Mouse (Mus musculus): ENCODE data around the gene Pdia4. TPM values are rescaled to one million over a fixed set of nuclear protein-coding genes. Genes with fewer than 3 reads are reported as not detected.

The Pdia4 gene
- polyA plus RNA-seq, 1 experiment from 2014 or later, result 236 TPM

DNA sequence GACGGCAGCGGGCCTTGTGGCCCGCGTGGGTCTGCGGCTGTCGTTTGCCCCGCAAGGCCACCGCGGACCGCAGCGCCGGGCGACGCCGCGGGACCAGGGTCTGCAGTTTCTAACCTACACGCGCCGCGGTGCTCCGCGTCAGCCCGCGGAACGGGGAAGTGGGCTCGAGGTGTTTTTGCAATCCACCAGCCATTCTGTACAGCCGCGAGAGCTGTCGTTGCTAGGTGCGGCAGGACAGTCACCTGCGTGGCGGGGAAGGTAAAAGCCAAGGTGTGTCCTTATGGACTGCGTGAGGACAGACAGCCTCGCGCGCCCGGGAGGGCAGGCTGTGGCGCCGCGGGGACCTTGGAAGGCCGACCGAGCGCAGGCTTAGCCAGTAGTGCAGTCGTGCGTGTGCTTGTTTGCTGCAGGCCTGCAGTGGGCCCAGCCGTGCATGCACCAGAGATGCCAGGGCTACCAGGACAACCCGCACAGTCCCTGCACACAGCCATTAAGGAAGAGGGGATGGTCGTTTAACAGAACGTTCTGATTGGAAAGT is 22.8 kb upstream of the Pdia4 start:
- H3K27me3 ChIP-seq (ENCODE audit: control insufficient read depth, insufficient read depth, low read length), result no peaks in the 10 kb centered on the region
- no peaks in the 10 kb centered on the region for H3K36me3 ChIP-seq (ENCODE audit: control insufficient read depth, insufficient read depth, low read length)
- H3K4me3 ChIP-seq (ENCODE audit: low read depth, low read length), result peak overlapping the region; percentile 98
- 0 out of 2 replicates have a peak, but pooled peaks cover 5% of the 10 kb centered on the region for H3K4me1 ChIP-seq (ENCODE audit: control insufficient read depth, insufficient read depth, low read length)
- H3K27ac ChIP-seq (ENCODE audit: low read length), result peak overlapping the region; percentile 95
- H3K9ac ChIP-seq (replicated peaks; ENCODE audit: low read depth, low read length), result peak overlapping the region; percentile 89
- peak; percentile 64 for ATAC-seq (ENCODE audit: insufficient number of reproducible peaks, insufficient read depth, low FRiP score, low read depth)
- H3K4me2 ChIP-seq (replicated peaks; ENCODE audit: low read depth, low read length), result peak overlapping the region; percentile 58
- under 1% methylated on average over 49 of the region's 49 CpGs for WGBS
- H3K9me3 ChIP-seq (ENCODE audit: control insufficient read depth, low read depth, low read length), result no peaks in the 10 kb centered on the region

DNA sequence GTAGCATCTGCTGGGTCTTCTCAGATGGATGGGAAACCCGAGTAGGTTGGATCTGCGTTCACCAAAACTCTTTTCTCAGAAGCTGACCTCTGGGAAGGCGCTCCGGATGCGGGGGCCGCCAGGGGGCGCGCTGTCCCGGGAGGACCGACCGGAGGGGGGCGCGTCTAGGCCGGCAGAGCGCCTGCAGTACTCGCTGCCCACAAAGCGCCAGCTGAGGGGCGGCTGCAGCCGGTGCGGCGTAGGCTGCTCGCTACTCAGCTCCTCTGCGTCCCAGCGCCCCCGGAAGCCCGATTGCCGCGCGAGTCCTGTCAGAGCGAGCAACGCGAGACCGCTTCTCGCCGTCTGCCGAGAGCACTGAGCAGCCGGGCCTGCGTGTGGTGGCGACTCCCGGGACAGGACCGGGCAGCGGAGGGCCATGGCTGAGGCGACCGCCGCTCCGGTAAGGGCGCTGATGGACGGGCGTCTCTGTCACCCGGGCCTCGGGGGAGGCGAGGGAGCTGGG is 22.3 kb upstream of the Pdia4 start, which contains the start of gene Zfp398:
Zfp398 (plus strand) TSS at position 180 of the 502 bp plus-strand sequence.
- WGBS, result under 1% methylated on average over 52 of the region's 52 CpGs
- peak within 1 kb of the TSS; percentile 89 for H3K9ac ChIP-seq (replicated peaks; ENCODE audit: low read depth, low read length)
- ATAC-seq (ENCODE audit: insufficient number of reproducible peaks, insufficient read depth, low FRiP score, low read depth), result peak; percentile 95
- H3K4me1 ChIP-seq (ENCODE audit: control insufficient read depth, insufficient read depth, low read length), result 0 out of 2 replicates have a peak, but pooled peaks cover 5% of the 10 kb centered on the region
- H3K36me3 ChIP-seq (ENCODE audit: control insufficient read depth, insufficient read depth, low read length), result no peaks in the 10 kb centered on the region
- H3K4me3 ChIP-seq (ENCODE audit: low read depth, low read length), result peak within 1 kb of the TSS; percentile 98
- H3K27me3 ChIP-seq (ENCODE audit: control insufficient read depth, insufficient read depth, low read length), result no peaks in the 10 kb centered on the region
- peak within 1 kb of the TSS; percentile 95 for H3K27ac ChIP-seq (ENCODE audit: low read length)
- H3K9me3 ChIP-seq (ENCODE audit: control insufficient read depth, low read depth, low read length), result no peaks in the 10 kb centered on the region
- peak within 1 kb of the TSS; percentile 58 for H3K4me2 ChIP-seq (replicated peaks; ENCODE audit: low read depth, low read length)

DNA sequence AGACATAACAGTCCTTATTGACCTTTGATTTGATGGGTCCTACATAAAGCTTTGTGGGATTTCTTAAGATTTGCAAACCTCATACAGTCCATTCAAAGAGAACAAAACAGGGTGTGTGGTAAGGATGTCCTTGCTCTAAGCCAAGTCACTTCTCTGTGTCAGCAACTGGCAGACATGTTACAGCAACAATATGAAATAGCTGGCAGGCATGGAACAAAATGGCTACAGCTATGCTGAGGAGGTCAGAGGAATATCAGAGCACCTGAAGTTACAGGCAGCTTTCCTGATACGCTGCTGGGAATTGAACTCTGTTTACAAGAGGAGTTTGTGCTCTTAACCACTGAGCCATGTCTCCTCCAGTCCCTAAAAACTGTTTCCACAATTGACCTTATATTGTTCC is 19.0 kb upstream of the Pdia4 start:
- WGBS, result 79% methylated on average over 1 of the region's 1 CpGs
- Histone ChIP-seq H3K27me3 (ENCODE audit: control insufficient read depth, insufficient read depth, low read length) (no peaks in the 10 kb centered on the region), H3K4me2 (replicated peaks; ENCODE audit: low read depth, low read length) (no peak overlapping the region), H3K9me3 (ENCODE audit: control insufficient read depth, low read depth, low read length) (no peaks in the 10 kb centered on the region), H3K36me3 (ENCODE audit: control insufficient read depth, insufficient read depth, low read length) (no peaks in the 10 kb centered on the region), H3K27ac (ENCODE audit: low read length) (no peak overlapping the region), H3K4me3 (ENCODE audit: low read depth, low read length) (no peak overlapping the region), H3K4me1 (ENCODE audit: control insufficient read depth, insufficient read depth, low read length) (0 out of 2 replicates have a peak, but pooled peaks cover 3% of the 10 kb centered on the region), H3K9ac (replicated peaks; ENCODE audit: low read depth, low read length) (no peak overlapping the region)
- ATAC-seq (ENCODE audit: insufficient number of reproducible peaks, insufficient read depth, low FRiP score, low read depth), result no peak

DNA sequence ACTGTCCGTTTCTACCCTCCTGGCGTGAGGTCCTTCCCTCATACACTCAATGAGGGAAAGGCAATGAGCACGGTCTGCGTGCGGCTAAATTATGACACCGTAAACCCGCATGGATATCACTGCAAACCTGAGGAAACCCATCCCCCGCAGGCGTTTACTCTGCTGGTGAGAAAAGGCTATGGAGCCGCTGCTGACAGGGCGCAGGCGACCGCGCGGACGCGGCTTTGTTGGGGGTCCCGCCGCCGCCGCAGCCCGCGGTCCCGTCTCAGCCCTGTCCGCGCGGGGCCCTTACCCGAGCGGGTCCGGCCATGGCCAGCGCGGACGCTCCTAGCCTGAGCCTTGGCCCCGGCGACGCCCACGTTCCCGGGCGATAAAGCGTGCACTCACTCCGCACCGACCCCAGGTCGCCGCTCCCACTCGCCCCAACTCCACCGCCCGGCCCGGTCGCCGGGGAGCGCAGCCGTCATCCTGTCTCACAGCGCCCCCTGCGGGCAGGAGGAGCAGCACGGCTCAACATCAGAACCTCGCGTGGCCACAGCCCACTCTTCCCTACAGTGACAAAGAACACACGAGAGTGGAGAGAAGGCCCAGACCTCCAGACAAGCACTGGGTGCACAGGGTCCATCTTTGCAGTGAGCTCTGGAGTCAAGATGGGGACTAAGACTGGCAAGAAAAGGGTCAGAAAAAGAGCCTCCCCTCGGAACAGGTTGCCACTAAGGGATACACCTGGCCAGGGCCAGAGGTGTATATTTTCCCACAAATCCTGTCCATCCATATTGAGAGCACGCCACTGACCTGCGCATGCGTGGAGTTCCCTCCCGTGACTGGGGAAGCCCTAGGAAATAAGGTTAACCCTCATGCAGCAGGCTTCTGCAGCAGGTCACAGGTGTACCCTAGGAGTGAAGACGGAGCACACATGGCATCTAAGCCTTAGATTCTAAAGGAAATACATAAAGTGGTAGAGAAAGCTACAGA is 17.2 kb upstream of the Pdia4 start, which contains the start of gene Zfp786:
Zfp786 (minus strand) TSS at position 764 of the 975 bp plus-strand sequence.
- WGBS, result 1% methylated on average over 63 of the region's 64 CpGs
- Histone ChIP-seq H3K27ac (ENCODE audit: low read length) (peak within 1 kb of the TSS; percentile 58; the same call in 1 of the 2 replicates), H3K27me3 (ENCODE audit: control insufficient read depth, insufficient read depth, low read length) (no peaks in the 10 kb centered on the region), H3K4me3 (ENCODE audit: low read depth, low read length) (peak within 1 kb of the TSS; percentile 91), H3K36me3 (ENCODE audit: control insufficient read depth, insufficient read depth, low read length) (peaks cover 2% of the 10 kb centered on the region; the same call in 1 of the 2 replicates), H3K4me1 (ENCODE audit: control insufficient read depth, insufficient read depth, low read length) (no peaks in the 10 kb centered on the region), H3K9me3 (ENCODE audit: control insufficient read depth, low read depth, low read length) (no peaks in the 10 kb centered on the region), H3K4me2 (replicated peaks; ENCODE audit: low read depth, low read length) (peak within 1 kb of the TSS; percentile 56), H3K9ac (replicated peaks; ENCODE audit: low read depth, low read length) (peak within 1 kb of the TSS; percentile 72)
- peak; percentile 90 for ATAC-seq (ENCODE audit: insufficient number of reproducible peaks, insufficient read depth, low FRiP score, low read depth)

DNA sequence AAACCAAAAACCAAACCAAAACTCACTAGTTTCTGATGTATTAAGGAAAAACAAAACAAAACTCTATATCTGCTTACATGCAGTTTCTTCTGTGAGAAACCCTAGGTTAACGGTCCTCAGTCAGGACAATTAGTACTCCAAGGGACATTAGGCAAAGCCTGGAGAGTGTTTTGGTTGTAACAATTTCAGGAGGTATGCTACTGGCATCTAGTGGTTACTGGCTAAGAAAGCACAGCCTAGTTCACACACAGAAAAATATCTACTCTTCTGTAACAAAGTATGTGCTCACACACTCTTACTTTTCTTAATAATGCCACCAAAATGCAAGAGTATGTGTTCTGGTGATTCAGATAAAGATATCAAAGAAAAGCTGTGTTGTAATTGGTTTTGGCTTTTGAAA is 15.7 kb upstream of the Pdia4 start:
- Histone ChIP-seq H3K27ac (ENCODE audit: low read length) (no peak overlapping the region), H3K27me3 (ENCODE audit: control insufficient read depth, insufficient read depth, low read length) (no peaks in the 10 kb centered on the region), H3K4me2 (replicated peaks; ENCODE audit: low read depth, low read length) (0 out of 2 replicates have a peak overlapping the region, but pooled peaks have one; percentile 56), H3K4me1 (ENCODE audit: control insufficient read depth, insufficient read depth, low read length) (no peaks in the 10 kb centered on the region), H3K4me3 (ENCODE audit: low read depth, low read length) (no peak overlapping the region), H3K9me3 (ENCODE audit: control insufficient read depth, low read depth, low read length) (no peaks in the 10 kb centered on the region), H3K9ac (replicated peaks; ENCODE audit: low read depth, low read length) (no peak overlapping the region), H3K36me3 (ENCODE audit: control insufficient read depth, insufficient read depth, low read length) (peaks cover 7% of the 10 kb centered on the region; the same call in 1 of the 2 replicates)
- ATAC-seq (ENCODE audit: insufficient number of reproducible peaks, insufficient read depth, low FRiP score, low read depth), result no peak
- 36% methylated on average over 1 of the region's 1 CpGs for WGBS

DNA sequence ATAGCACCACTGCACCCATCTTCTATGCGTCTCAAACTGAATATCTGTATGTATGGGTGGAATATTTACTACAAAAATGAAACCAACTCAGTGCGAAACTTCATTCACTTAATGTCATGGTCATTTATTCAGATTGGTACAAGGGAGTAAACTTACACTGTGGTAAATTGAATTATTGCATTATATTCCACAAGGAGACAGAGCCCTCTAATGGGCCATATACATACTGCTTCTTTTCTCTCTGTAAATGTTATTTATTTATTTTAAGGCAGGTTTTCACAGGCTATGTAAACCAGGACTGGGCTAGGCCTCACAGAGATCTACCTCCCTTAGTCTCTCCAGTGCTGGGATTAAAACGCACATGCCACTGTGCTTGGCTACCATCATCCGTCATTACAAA is 14.2 kb upstream of the Pdia4 start:
- H3K4me2 ChIP-seq (replicated peaks; ENCODE audit: low read depth, low read length), result no peak overlapping the region
- H3K9me3 ChIP-seq (ENCODE audit: control insufficient read depth, low read depth, low read length), result no peaks in the 10 kb centered on the region
- H3K9ac ChIP-seq (replicated peaks; ENCODE audit: low read depth, low read length), result no peak overlapping the region
- peaks cover 8% of the 10 kb centered on the region; the same call in 1 of the 2 replicates for H3K36me3 ChIP-seq (ENCODE audit: control insufficient read depth, insufficient read depth, low read length)
- H3K27ac ChIP-seq (ENCODE audit: low read length), result no peak overlapping the region
- H3K4me3 ChIP-seq (ENCODE audit: low read depth, low read length), result no peak overlapping the region
- ATAC-seq (ENCODE audit: insufficient number of reproducible peaks, insufficient read depth, low FRiP score, low read depth), result no peak
- no peaks in the 10 kb centered on the region for H3K27me3 ChIP-seq (ENCODE audit: control insufficient read depth, insufficient read depth, low read length)
- no peaks in the 10 kb centered on the region for H3K4me1 ChIP-seq (ENCODE audit: control insufficient read depth, insufficient read depth, low read length)
- WGBS, result 88% methylated on average over 4 of the region's 4 CpGs

DNA sequence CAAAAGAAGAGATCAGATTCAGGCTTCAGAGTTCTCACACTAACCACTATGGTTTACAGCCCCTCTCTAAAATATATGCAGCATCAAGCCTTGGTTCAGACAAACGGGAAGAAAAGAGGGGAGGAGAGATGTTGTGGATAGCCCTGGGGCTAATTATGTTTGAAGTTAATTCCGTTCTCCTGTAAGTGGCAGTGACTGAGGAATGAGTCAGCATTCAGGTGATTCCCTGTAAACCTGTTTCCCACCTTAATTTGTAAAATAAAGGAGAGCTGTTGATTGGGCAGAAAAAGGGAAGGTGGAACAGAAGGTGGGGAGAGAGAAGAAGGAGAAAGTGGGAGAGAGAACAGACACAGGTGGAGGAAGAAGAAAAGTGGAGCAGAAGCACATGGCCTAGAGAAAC is 11.0 kb upstream of the Pdia4 start:
- ATAC-seq (ENCODE audit: insufficient number of reproducible peaks, insufficient read depth, low FRiP score, low read depth), result no peak
- Histone ChIP-seq H3K9me3 (ENCODE audit: control insufficient read depth, low read depth, low read length) (no peaks in the 10 kb centered on the region), H3K9ac (replicated peaks; ENCODE audit: low read depth, low read length) (no peak overlapping the region), H3K27ac (ENCODE audit: low read length) (no peak overlapping the region), H3K27me3 (ENCODE audit: control insufficient read depth, insufficient read depth, low read length) (no peaks in the 10 kb centered on the region), H3K4me2 (replicated peaks; ENCODE audit: low read depth, low read length) (no peak overlapping the region), H3K4me3 (ENCODE audit: low read depth, low read length) (no peak overlapping the region), H3K36me3 (ENCODE audit: control insufficient read depth, insufficient read depth, low read length) (peaks cover 16% of the 10 kb centered on the region; the same call in 1 of the 2 replicates), H3K4me1 (ENCODE audit: control insufficient read depth, insufficient read depth, low read length) (no peaks in the 10 kb centered on the region)
- WGBS, result 58% methylated on average over 2 of the region's 2 CpGs

DNA sequence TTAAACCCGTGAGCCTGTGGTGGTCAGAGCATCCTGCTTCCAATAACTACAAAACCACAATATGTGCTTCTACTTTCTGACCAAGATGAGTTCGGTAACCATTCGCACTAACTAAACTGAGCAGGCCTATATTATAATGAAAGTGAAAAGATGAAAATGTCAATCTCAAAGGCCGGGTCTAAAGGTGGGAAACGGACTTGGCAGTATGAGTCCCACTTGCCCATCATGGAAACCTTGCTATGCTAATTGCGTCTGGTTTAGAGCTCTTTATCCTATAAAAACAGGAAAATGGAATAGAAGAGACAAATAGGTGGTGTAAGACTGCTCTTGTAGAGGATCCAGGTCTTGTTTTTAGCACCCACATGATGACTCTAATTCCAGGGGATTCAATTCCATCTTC is 8.5 kb upstream of the Pdia4 start:
- H3K36me3 ChIP-seq (ENCODE audit: control insufficient read depth, insufficient read depth, low read length), result peaks cover 16% of the 10 kb centered on the region; the same call in 1 of the 2 replicates

More for the DNA sequence above, 8.5 kb upstream of the Pdia4 start:
- no peak for ATAC-seq (ENCODE audit: insufficient number of reproducible peaks, insufficient read depth, low FRiP score, low read depth)
- no peak overlapping the region for H3K27ac ChIP-seq (ENCODE audit: low read length)
- no peaks in the 10 kb centered on the region for H3K27me3 ChIP-seq (ENCODE audit: control insufficient read depth, insufficient read depth, low read length)
- no peak overlapping the region for H3K4me2 ChIP-seq (replicated peaks; ENCODE audit: low read depth, low read length)
- no peaks in the 10 kb centered on the region for H3K9me3 ChIP-seq (ENCODE audit: control insufficient read depth, low read depth, low read length)
- no peak overlapping the region for H3K9ac ChIP-seq (replicated peaks; ENCODE audit: low read depth, low read length)
- H3K4me1 ChIP-seq (ENCODE audit: control insufficient read depth, insufficient read depth, low read length), result no peaks in the 10 kb centered on the region
- WGBS, result 92% methylated on average over 6 of the region's 6 CpGs
- H3K4me3 ChIP-seq (ENCODE audit: low read depth, low read length), result no peak overlapping the region

Data from stomach, embryonic 14.5 days (tissue).